Mouse (Mus musculus) thymus, adult 2 months (tissue): ENCODE measurements around the gene Igf1r. TPM values are rescaled to one million over a fixed set of nuclear protein-coding genes. Genes with fewer than 3 reads are reported as not detected.

Experiments used
- DNase-seq: peaks from one replicate; pipeline ENCODE4 v3.0.0; 2021
- H3K27ac ChIP-seq: fragments of 200-500 bp; 2 replicates; pipeline ENCODE4 v1.5.1; 2012; ENCODE audit warnings: low read length, control low read depth; ENCODE audit not compliant: control insufficient read depth, insufficient read depth
- H3K27me3 ChIP-seq: fragments of 200-500 bp; 2 replicates; pipeline ENCODE4 v1.6.1; 2012; ENCODE audit warnings: mild to moderate bottlenecking, low read length, moderate library complexity, mixed read lengths; ENCODE audit not compliant: control insufficient read depth, insufficient read depth
- H3K36me3 ChIP-seq: fragments of 200-500 bp; 2 replicates; pipeline ENCODE4 v1.6.1; 2012; ENCODE audit warnings: mild to moderate bottlenecking, low read length, moderate library complexity; ENCODE audit not compliant: control insufficient read depth, insufficient read depth
- H3K4me1 ChIP-seq: fragments of 200-500 bp; replicated peaks from 2 replicates; pipeline ENCODE4 v1.6.1; 2012; ENCODE audit warnings: low read length; ENCODE audit not compliant: control insufficient read depth, insufficient read depth
- H3K4me3 ChIP-seq: fragments of 200-500 bp; 2 replicates; pipeline ENCODE4 v1.5.1; 2012; ENCODE audit warnings: mild to moderate bottlenecking, low read length, control low read depth, moderate library complexity; ENCODE audit not compliant: control insufficient read depth, insufficient read depth
- CTCF ChIP-seq: fragments of 200-500 bp; IDR thresholded peaks from 2 replicates; pipeline ENCODE4 v1.5.1; 2012; ENCODE audit warnings: mild to moderate bottlenecking, control low read depth, low read length, moderate library complexity, borderline replicate concordance; ENCODE audit not compliant: control insufficient read depth, poor library complexity, insufficient read depth; ENCODE audit errors: extremely low read depth
- POLR2A ChIP-seq: fragments of 200-500 bp; IDR thresholded peaks from 2 replicates; pipeline ENCODE4 v1.6.1; 2012; ENCODE audit warnings: mild to moderate bottlenecking, low read length, control low read depth, moderate library complexity; ENCODE audit not compliant: control insufficient read depth, poor library complexity, insufficient read depth; ENCODE audit errors: extremely low read depth
- WGBS: fragments of 180-500 bp; shearing (Covaris S2); methylation state at CpG from one replicate; pipeline ENCODE4 v1.1.7; 2018; 5-methylcytosine and 5-hydroxymethylcytosine counted together
- polyA plus RNA-seq: library from polyadenylated mRNA; depleted of rRNA; stranded (reverse); fragments of >200 nt; gene quantifications from 2 replicates; pipeline ENCODE4 v1.2.3, GENCODE M21; 2012

The Igf1r gene
- polyA plus RNA-seq, 1 experiment = 9.2 TPM

GRCm38 (mm10) chr7:68096411-68096810 is 143.8 kb downstream of the Igf1r start:
- Histone ChIP-seq H3K4me1 (no peaks in the 10 kb centered on the region), H3K27me3 (no peaks in the 10 kb centered on the region), H3K27ac (no peak overlapping the region), H3K36me3 (no peaks in the 10 kb centered on the region), H3K4me3 (no peak overlapping the region)
- TF ChIP-seq POLR2A (no peak), CTCF (no peak)
- DNase-seq = no peak
- WGBS = 95% methylated on average over 6 of the region's 6 CpGs

- DNase-seq = no peak
- no peaks in the 10 kb centered on the region for H3K36me3 ChIP-seq
- H3K27ac ChIP-seq = no peak overlapping the region
- 94% methylated on average over 7 of the region's 7 CpGs for WGBS
- H3K27me3 ChIP-seq = no peaks in the 10 kb centered on the region
- no peak for TF ChIP-seq POLR2A
- no peak for TF ChIP-seq CTCF
- no peak overlapping the region for H3K4me3 ChIP-seq
- 0 out of 2 replicates have a peak, but pooled peaks cover under 1% of the 10 kb centered on the region for H3K4me1 ChIP-seq
Observed at GRCm38 (mm10) chr7:68097081-68097836, 144.6 kb downstream of the Igf1r start.

- WGBS = 97% methylated on average over 6 of the region's 6 CpGs
Observed at GRCm38 (mm10) chr7:68098098-68098497, 145.5 kb downstream of the Igf1r start.

GRCm38 (mm10) chr7:68100388-68100787 is 147.8 kb downstream of the Igf1r start:
- Histone ChIP-seq H3K27me3 (no peaks in the 10 kb centered on the region), H3K4me3 (no peak overlapping the region), H3K36me3 (no peaks in the 10 kb centered on the region), H3K4me1 (peaks cover 15% of the 10 kb centered on the region), H3K27ac (no peak overlapping the region)
- no peak for DNase-seq
- no peak for TF ChIP-seq POLR2A
- no peak for TF ChIP-seq CTCF
- WGBS = 96% methylated on average over 10 of the region's 10 CpGs

More at GRCm38 (mm10) chr7:68098098-68098497, 145.5 kb downstream of the Igf1r start:
- no peak for DNase-seq
- Histone ChIP-seq H3K27ac (no peak overlapping the region), H3K27me3 (no peaks in the 10 kb centered on the region), H3K36me3 (no peaks in the 10 kb centered on the region), H3K4me3 (no peak overlapping the region), H3K4me1 (0 out of 2 replicates have a peak, but pooled peaks cover 6% of the 10 kb centered on the region)
- TF ChIP-seq POLR2A = no peak

GRCm38 (mm10) chr7:68102456-68103177 is 150.0 kb downstream of the Igf1r start:
- peak; percentile 31 for DNase-seq
- Histone ChIP-seq H3K4me3 (no peak overlapping the region), H3K27ac (no peak overlapping the region), H3K4me1 (peaks cover 15% of the 10 kb centered on the region), H3K36me3 (no peaks in the 10 kb centered on the region), H3K27me3 (no peaks in the 10 kb centered on the region)
- WGBS = 40% methylated on average over 15 of the region's 15 CpGs
- no peak for TF ChIP-seq CTCF
- TF ChIP-seq POLR2A = no peak

GRCm38 (mm10) chr7:68103178-68103530 is 150.5 kb downstream of the Igf1r start:
- no peaks in the 10 kb centered on the region for H3K27me3 ChIP-seq
- WGBS = 1% methylated on average over 2 of the region's 2 CpGs
- H3K36me3 ChIP-seq = no peaks in the 10 kb centered on the region
- H3K27ac ChIP-seq = no peak overlapping the region
- no peak overlapping the region for H3K4me3 ChIP-seq
- no peak for DNase-seq
- TF ChIP-seq POLR2A = no peak
- no peak for TF ChIP-seq CTCF
- H3K4me1 ChIP-seq = peaks cover 15% of the 10 kb centered on the region
